Mouse (Mus musculus) left cerebral cortex, adult 11 months (tissue): Measurements from ENCODE around the gene Zfp324.

Source experiments
- DNase-seq: peaks from one replicate; pipeline ENCODE4 v3.0.0; 2022; ENCODE audit warnings: low spot score

Zfp324 gene

DNA sequence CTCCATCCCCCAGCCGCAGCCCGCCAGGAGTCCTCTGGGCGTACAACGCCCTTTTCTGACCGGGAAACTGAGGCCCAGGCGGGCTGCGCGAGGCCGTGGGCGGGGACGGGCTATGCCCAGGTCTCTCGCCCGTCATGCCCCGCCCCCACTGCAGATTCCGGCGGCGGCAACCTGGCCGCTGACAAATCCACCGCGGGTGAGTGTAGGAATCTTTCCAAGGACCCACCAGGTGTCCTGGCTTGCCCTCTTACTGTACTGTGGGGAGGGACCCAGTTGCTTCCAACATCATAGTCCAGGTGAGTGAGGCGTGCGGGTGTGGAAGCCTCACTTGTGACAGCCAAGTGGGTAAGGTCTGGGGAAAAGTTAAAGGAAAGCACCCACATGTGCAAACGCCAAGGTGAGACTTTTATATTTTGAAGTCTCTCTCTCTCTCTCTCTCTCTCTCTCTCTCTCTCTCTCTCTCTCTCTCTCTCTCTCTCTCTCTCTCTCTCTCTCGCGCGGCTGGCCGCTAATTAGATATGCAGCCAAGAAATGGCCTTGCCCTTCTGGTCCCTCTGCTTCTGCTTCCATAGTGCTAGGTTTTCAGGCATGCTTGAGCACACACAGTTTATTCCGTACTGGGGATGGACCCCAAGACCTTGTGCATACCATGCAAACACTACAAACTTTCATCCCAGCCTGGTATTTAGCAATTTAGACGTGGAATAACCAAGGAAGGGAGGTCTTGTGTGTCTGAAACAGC, 637 bp downstream of the Zfp324 start:
- DNase-seq = no peak

DNA sequence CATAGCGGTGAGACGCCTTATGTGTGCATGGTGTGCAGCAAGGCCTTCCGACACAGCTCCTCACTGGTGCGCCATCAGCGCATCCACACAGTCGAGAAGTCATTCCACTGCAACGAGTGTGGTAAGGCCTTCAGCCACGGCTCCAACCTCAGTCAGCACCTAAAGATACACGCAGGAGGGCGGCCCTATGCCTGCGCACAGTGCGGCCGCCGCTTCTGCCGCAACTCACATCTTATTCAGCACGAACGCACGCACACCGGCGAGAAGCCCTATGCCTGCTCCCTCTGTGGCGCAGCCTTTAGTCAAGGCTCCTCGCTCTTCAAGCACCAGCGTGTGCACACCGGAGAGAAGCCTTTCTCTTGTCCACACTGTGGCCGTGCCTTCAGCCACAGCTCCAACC, 5.3 kb downstream of the Zfp324 start:
- DNase-seq = no peak

DNA sequence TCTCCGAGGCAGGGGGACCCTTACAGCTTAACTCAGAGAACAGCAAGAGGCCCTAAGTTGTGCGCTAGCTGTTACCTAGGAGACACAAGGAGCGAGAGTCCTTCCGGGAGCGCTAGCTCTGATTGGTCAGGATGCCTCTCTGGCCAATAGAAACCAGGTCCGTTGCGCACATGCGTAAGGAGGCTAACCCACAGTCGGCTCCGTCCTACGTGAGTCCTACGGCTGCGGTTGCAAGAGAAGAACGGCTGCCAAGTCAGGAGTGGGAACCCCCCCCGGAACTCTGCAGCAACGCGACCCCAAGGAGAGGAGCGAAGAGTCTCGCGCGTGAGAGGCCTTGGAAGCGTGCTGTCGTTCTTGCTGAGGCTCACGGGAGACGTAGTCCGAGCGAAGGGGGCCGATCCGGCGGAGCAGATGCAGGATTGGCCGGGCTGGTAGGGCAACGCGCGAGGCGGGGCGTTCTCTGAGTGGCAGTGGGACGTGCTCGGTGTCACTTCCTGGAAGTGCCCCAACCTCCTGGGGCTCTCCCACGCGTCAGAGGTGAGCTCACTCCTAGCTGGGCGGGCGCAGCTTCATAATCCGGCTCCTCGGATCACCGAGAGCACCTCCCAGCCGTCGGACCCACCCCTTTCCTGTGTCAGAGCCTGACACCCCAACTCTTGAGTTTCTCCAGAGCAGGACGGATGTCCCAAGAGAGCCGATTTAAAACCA, 12.2 kb downstream of the Zfp324 start, which contains the start of gene Zfp446:
Gene Zfp446 (plus strand): TSS at position 167 of the 708 bp plus-strand sequence.
- peak; percentile 98 for DNase-seq

- no peak for DNase-seq
Measured at GRCm38 (mm10) chr7:12978931-12979722, 13.5 kb downstream of the Zfp324 start.

DNA sequence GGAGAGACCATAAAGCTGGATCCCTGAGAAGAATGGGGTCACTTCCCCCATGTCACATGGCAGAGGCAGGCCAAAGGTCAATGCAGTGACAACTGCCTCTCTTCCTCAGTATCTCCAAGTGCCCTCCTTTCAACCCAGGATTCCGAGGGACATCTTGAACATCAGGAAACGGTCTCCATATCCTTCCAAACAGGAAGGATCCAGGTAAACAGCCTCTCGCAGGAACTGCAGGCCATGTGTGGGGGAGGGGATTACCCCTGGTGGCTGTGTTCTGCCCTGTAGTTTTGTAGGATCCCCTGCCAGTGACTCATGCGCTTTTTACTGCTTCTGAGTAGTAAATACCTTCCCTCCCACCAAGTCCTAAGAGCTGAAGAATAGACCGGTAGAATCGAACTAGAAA, 14.1 kb downstream of the Zfp324 start:
- DNase-seq = no peak

GRCm38 (mm10) chr7:12980291-12980690, 14.7 kb downstream of the Zfp324 start:
- no peak for DNase-seq

GRCm38 (mm10) chr7:12985724-12986123, 20.1 kb downstream of the Zfp324 start:
- no peak for DNase-seq

DNA sequence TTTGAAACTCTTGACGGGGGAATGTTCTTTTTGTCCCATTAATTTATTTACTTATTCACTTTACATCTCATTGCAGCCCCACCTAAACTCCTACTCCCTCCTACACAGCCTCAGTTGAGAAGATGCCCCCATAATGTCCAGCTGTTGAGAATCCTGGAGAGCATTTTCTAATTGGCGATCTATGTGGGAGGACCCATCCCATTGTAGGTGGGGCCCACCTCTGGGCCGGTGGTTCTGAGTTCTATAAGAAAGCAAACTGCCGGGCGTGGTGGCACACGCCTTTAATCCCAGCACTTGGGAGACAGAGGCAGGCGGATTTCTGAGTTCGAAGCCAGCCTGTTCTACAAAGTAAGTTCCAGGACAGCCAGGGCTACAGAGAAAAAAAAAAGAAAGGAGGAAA, 21.3 kb downstream of the Zfp324 start:
- no peak for DNase-seq

- no peak for DNase-seq
Measured at GRCm38 (mm10) chr7:12987409-12988189, 22.0 kb downstream of the Zfp324 start.

GRCm38 (mm10) chr7:12992222-12992621, 26.6 kb downstream of the Zfp324 start:
- no peak for DNase-seq

- no peak for DNase-seq
Measured at GRCm38 (mm10) chr7:12993148-12993547, 27.5 kb downstream of the Zfp324 start.

DNA sequence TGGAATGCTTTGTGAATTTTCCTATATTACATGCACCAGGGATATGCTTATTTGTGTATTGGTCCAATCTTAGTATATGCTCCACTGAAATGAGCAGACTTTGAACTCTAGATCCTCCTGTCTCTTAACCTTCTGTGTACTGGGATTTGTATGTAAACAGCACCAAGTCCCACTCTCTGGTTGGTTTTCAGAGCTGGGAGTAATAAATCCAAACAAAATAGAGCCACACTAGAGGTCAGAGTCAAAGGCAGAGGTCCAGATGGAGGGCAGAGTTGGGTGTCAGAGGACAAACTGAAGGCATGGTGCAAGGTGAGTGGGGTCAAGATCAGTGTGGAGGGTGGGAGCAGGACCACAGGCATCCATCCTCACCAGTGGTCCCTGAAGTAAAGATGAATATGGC, 30.2 kb downstream of the Zfp324 start:
- no peak for DNase-seq

GRCm38 (mm10) chr7:12997230-12997629, 31.6 kb downstream of the Zfp324 start:
- no peak for DNase-seq

- DNase-seq = no peak
Measured at GRCm38 (mm10) chr7:12998053-12998452, 32.4 kb downstream of the Zfp324 start, which contains the start of gene Slc27a5. Gene Slc27a5 (minus strand): TSS chr7:12998192.

- DNase-seq = no peak
Measured at GRCm38 (mm10) chr7:12998851-12999250, 33.2 kb downstream of the Zfp324 start, which contains the start of gene Trim28. Gene Trim28 (plus strand): TSS chr7:12999114.

DNA sequence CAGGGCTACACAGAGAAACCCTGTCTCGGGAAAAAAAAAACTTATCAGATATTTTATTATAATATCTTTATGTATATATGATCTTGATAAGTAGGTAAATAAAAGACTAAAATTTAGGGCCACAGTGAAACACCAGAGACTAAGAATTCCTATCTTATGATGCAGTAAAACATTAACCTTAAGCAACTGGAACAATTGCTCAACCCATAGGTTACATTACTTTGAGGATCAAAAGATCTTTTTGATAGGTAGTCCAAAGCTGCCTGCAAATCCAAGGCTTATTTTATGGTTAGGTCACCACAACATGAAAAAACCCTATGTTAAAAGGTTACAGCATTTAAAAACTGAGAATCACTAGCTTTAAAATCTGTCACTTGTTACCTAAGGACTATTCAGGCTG, 35.9 kb downstream of the Zfp324 start:
- no peak for DNase-seq

DNA sequence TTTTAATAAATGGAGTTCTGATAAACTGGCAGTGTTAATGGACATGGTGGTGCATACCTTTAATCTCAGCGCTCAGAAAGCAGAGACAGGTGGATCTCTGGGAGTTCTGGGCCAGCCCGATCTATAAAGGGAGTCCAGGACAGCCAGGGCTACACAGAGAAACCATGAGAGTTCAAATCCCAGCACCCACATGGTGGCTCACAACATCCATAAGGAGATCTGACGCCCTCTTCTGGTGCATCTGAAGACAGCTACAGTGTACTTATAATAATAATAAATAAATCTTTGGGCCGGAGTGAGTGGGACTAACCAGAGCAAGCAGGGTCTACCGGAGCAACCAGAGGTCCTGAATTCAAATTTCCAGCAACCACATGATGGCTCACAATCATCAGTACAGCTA, 37.7 kb downstream of the Zfp324 start:
- DNase-seq = no peak

DNA sequence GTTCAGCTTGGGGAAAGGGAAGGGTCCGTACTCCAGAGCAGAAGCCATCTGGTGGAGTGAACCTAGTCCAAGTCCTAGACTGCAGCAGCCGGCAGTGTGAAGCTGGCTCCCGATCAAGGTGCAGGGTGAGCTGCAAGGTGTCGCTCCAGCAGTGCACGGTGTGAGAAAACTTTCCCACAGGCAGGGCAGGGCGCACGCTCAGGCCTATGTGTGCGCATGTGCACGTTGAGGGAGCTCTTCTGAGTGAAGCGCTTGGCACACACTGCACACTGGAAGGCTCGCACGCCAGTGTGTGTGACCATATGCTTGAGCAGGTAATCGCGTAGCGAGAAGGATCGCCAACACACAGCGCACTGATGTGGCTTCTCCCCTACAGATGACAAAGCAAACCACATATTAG, 40.4 kb downstream of the Zfp324 start:
- no peak for DNase-seq

DNA sequence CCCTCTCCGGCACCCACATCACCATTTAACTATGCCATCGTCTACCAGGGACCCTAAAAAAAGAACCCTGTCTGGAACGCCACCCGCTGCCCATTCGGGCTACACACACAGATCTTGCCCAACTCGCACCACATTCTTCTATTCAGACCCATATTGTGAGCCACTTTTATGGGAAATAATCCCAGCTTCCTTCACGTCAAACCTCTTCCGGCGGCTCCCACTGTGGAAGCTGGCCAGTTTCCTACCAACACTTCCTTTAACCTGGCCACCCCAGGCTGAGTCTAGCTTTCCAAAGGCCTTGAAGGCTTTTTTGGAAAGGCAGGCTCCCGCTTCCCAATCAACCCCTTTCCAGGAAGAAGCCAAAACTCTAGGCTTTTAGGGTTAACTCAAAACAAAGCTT, 40.9 kb downstream of the Zfp324 start:
- no peak for DNase-seq

DNA sequence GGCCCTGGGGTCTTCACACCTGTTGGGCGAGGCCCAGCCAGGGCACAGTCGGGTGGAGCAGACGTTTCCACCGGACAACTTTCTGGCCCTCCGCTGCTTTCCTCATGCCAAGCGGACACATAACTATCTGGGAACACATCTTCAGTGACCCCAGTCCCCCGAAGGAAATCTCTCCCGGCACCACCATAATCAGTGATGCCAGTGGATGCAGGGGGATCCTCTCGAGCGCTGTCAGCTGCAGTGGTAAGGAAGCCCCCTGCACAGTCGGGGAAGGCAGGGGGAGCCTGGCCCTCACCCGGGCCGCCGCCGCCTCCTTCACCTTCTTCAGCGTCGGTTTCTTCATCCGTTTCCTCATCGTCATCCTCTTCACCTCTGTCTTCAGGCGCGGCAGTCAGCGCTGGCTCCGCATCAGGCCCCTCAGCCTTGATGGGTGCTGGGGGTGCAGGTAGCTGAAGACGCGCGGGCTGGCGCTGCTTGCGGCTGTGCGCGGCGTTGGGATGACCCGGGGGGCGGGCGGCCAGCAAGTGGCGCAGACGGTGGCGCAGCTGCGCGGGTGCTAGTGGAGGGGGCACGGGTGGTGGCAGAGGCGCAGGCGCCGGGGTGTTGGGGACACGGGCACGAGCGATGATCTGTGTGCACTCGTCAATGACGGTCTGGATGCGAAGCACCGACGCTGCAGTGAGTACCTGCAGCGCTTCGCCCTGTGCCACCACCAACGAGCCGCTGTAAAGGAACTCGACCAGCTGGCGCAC, 41.9 kb downstream of the Zfp324 start:
- no peak for DNase-seq
